Comparison of ENCODE assay signal across 14 mouse cellular contexts in genomic region chr11:78830180-78830579, GRCm38 (mm10). TPM values are rescaled to one million over a fixed set of nuclear protein-coding genes. Genes with fewer than 3 reads are reported as not detected.
A peak's percentile ranks its signal among the peaks of the same experiment; 100 is the strongest.
DNase-seq lines count a peak whose midpoint lies in the region; ATAC-seq and TF ChIP-seq lines count a peak whose summit lies in the region.
"Had no signal": no experiment of that assay in that cellular context is flagged by ENCODE, and none has a peak within 500 bp of the region (broad histone marks: within the 10 kb centered on the region; RNA-seq: fewer than 3 reads in every experiment).

No protein-coding gene starts in this region.

- peaks cover 50% of the 10 kb centered on the region for H3K4me1 ChIP-seq in kidney, embryonic 16.5 days (ENCODE audit: insufficient read depth, low read length)
- H3K4me1 ChIP-seq in kidney, embryonic 14.5 days (ENCODE audit: control insufficient read depth, insufficient read depth, low read length) = peaks cover 27% of the 10 kb centered on the region; the same call in 1 of the 2 replicates
- peaks cover 13% of the 10 kb centered on the region for H3K4me1 ChIP-seq in cortical plate, adult 2 months (ENCODE audit: control insufficient read depth, insufficient read depth, low read length)
- peaks cover 23% of the 10 kb centered on the region for H3K4me1 ChIP-seq in forebrain, embryonic 14.5 days (ENCODE audit: control insufficient read depth, insufficient read depth, low read length)

- no peaks in the 10 kb centered on the region for H3K36me3 ChIP-seq in kidney, embryonic 16.5 days (ENCODE audit: insufficient read depth, low read length)
- H3K36me3 ChIP-seq in kidney, embryonic 14.5 days (ENCODE audit: control insufficient read depth, insufficient read depth, low read length) = no peaks in the 10 kb centered on the region
- no peaks in the 10 kb centered on the region for H3K36me3 ChIP-seq in forebrain, embryonic 14.5 days (ENCODE audit: control insufficient read depth, insufficient read depth, low read length)
- H3K36me3 ChIP-seq: hindbrain, embryonic 12.5 days; lung, embryonic 15.5 days had no signal

- H3K4me3 ChIP-seq in kidney, embryonic 16.5 days (ENCODE audit: low read length) = no peak overlapping the region
- H3K4me3 ChIP-seq in kidney, embryonic 14.5 days (ENCODE audit: low read length) = no peak overlapping the region
- H3K4me3 ChIP-seq in cortical plate, adult 2 months (ENCODE audit: insufficient read depth, low read length) = no peak overlapping the region
- no peak overlapping the region for H3K4me3 ChIP-seq in forebrain, embryonic 14.5 days (ENCODE audit: low read depth, low read length)
- H3K4me3 ChIP-seq: hindbrain, embryonic 12.5 days; layer of hippocampus, adult 2 months; lung, embryonic 15.5 days had no signal

- TF ChIP-seq POLR2A in cortical plate, adult 2 months (IDR thresholded peaks at IDR 0.05; ENCODE audit: extremely low read depth, insufficient read depth, low read length) = no peak

- WGBS in kidney, embryonic 16.5 days = 35% methylated on average over 8 of the region's 8 CpGs
- 46% methylated on average over 8 of the region's 8 CpGs for WGBS in kidney, embryonic 14.5 days
- WGBS in forebrain, embryonic 14.5 days = 64% methylated on average over 8 of the region's 8 CpGs

- TF ChIP-seq CTCF in cortical plate, adult 2 months (IDR thresholded peaks at IDR 0.05; ENCODE audit: extremely low read depth, insufficient read depth, low read length) = no peak

- no peak for ATAC-seq in kidney, embryonic 16.5 days (ENCODE audit: low FRiP score, low TSS enrichment)
- ATAC-seq in kidney, embryonic 14.5 days (ENCODE audit: low FRiP score, low TSS enrichment) = no peak
- ATAC-seq in forebrain, embryonic 14.5 days = no peak
- ATAC-seq: midbrain, embryonic 16.5 days had no signal

- no peaks in the 10 kb centered on the region for H3K9me3 ChIP-seq in kidney, embryonic 16.5 days (ENCODE audit: low read length)
- H3K9me3 ChIP-seq in kidney, embryonic 14.5 days (ENCODE audit: control insufficient read depth, low read length) = no peaks in the 10 kb centered on the region
- no peaks in the 10 kb centered on the region for H3K9me3 ChIP-seq in forebrain, embryonic 14.5 days (replicated peaks; ENCODE audit: control insufficient read depth, low read length)
- H3K9me3 ChIP-seq: hindbrain, embryonic 12.5 days; lung, embryonic 15.5 days had no signal

- H3K27ac ChIP-seq in kidney, embryonic 16.5 days (ENCODE audit: low read length) = 0 out of 2 replicates have a peak overlapping the region, but pooled peaks have one; percentile 28
- no peak overlapping the region for H3K27ac ChIP-seq in kidney, embryonic 14.5 days (ENCODE audit: low read depth, low read length)
- peak overlapping the region; percentile 84 for H3K27ac ChIP-seq in cortical plate, adult 2 months (ENCODE audit: insufficient read depth, low read length)
- H3K27ac ChIP-seq in forebrain, embryonic 14.5 days (ENCODE audit: low read depth, low read length) = no peak overlapping the region
- H3K27ac ChIP-seq: hindbrain, embryonic 12.5 days; lung, embryonic 15.5 days had no signal

- H3K4me2 ChIP-seq in kidney, embryonic 16.5 days (replicated peaks; ENCODE audit: low read depth, low read length) = no peak overlapping the region
- no peak overlapping the region for H3K4me2 ChIP-seq in kidney, embryonic 14.5 days (replicated peaks; ENCODE audit: low read depth, low read length)
- no peak overlapping the region for H3K4me2 ChIP-seq in forebrain, embryonic 14.5 days (ENCODE audit: low read length)
- H3K4me2 ChIP-seq: hindbrain, embryonic 12.5 days; lung, embryonic 15.5 days had no signal

- no peaks in the 10 kb centered on the region for H3K27me3 ChIP-seq in kidney, embryonic 16.5 days (ENCODE audit: insufficient read depth, low read length)
- no peaks in the 10 kb centered on the region for H3K27me3 ChIP-seq in kidney, embryonic 14.5 days (ENCODE audit: control insufficient read depth, insufficient read depth, low read length)
- H3K27me3 ChIP-seq in forebrain, embryonic 14.5 days (replicated peaks; ENCODE audit: control insufficient read depth, insufficient read depth, low read length) = no peaks in the 10 kb centered on the region
- H3K27me3 ChIP-seq: hindbrain, embryonic 12.5 days; lung, embryonic 15.5 days had no signal

- DNase-seq in CD8-positive naive resting alpha-beta T cell, adult 2 months (ENCODE audit: low read depth in 2 of 2, low spot score in 2 of 2) = peak; percentile 11 to 24
- DNase-seq in naive thymus-derived CD4-positive, alpha-beta T cell, adult 2 months (ENCODE audit: low read depth) = peak; percentile 73
- DNase-seq in adrenal gland, postnatal 14 days = no peak
- no peak for DNase-seq in layer of hippocampus, adult 9-10 months (ENCODE audit: low spot score)
- no peak for DNase-seq in forebrain, embryonic 14.5 days (ENCODE audit: low spot score)
- DNase-seq: cerebellum, adult 9-10 months; right cerebral cortex, adult 18-20 months had no signal

- 0 out of 2 replicates have a peak overlapping the region, but pooled peaks have one; percentile 4 for H3K9ac ChIP-seq in kidney, embryonic 16.5 days (replicated peaks; ENCODE audit: low read length)
- no peak overlapping the region for H3K9ac ChIP-seq in kidney, embryonic 14.5 days (ENCODE audit: low read depth, low read length)
- H3K9ac ChIP-seq in forebrain, embryonic 14.5 days (ENCODE audit: low read length) = no peak overlapping the region
- H3K9ac ChIP-seq: hindbrain, embryonic 12.5 days; lung, embryonic 15.5 days had no signal

RNA-seq across cellular contexts. Expression of gene Lyrm9, which starts 3.8 kb away (rescaled TPM):
- polyA plus RNA-seq in kidney, embryonic 16.5 days (2015; fragmentation: Nextera tagmentation; extraction: Ambion mirVana) = 21.1 TPM in 2 replicates
- polyA plus RNA-seq in kidney, embryonic 14.5 days (2014; fragmentation: Nextera tagmentation; extraction: Ambion mirVana) = 23.3 and 25.5 TPM in 2 replicates
- 19.1 and 20.5 TPM in 2 replicates for polyA plus RNA-seq in cortical plate, adult 2 months (2012; rRNA removed)
- total RNA-seq in adrenal gland, postnatal 14 days (2021) = 26.1 and 32.7 TPM in 2 replicates
- polyA plus RNA-seq in forebrain, embryonic 14.5 days (2014; fragmentation: Nextera tagmentation; extraction: Ambion mirVana) = 21.8 and 22.1 TPM in 2 replicates

Comparison
In these comparisons a context has a peak if more than half of its experiments do, and no peak if none do; other contexts are left out.
1. H3K27ac ChIP-seq: peak in kidney, embryonic 16.5 days (single experiment) and cortical plate, adult 2 months (single experiment); none in kidney, embryonic 14.5 days (single experiment) and forebrain, embryonic 14.5 days (single experiment).
2. DNase-seq: peak in CD8-positive naive resting alpha-beta T cell, adult 2 months (2 of 2) and naive thymus-derived CD4-positive, alpha-beta T cell, adult 2 months (single experiment); none in adrenal gland, postnatal 14 days (single experiment), layer of hippocampus, adult 9-10 months (single experiment) and forebrain, embryonic 14.5 days (single experiment).